ENCODE assay signal across 15 mouse cellular contexts in genomic region chr11:53097331-53097730, GRCm38 (mm10).
DNase-seq lines count a peak whose midpoint lies in the region; ATAC-seq lines count a peak whose summit lies in the region.
"Had no signal": no experiment of that assay in that cellular context is flagged by ENCODE, and none has a peak within 500 bp of the region (broad histone marks: within the 10 kb centered on the region; RNA-seq: fewer than 3 reads in every experiment).

No protein-coding gene starts in this region.

- H3K9me3 ChIP-seq in hindbrain, embryonic 16.5 days (ENCODE audit: control insufficient read depth, low read length): no peaks in the 10 kb centered on the region
- H3K9me3 ChIP-seq in heart, embryonic 12.5 days (replicated peaks): no peaks in the 10 kb centered on the region
- H3K9me3 ChIP-seq: intestine, embryonic 15.5 days; limb, embryonic 15.5 days had no signal

- H3K9ac ChIP-seq in hindbrain, embryonic 16.5 days (ENCODE audit: low read depth, low read length): no peak overlapping the region
- H3K9ac ChIP-seq in heart, embryonic 12.5 days: no peak overlapping the region
- H3K9ac ChIP-seq: forebrain, postnatal 0 days; intestine, embryonic 15.5 days; limb, embryonic 15.5 days had no signal

- no peak overlapping the region for H3K27ac ChIP-seq in hindbrain, embryonic 16.5 days (ENCODE audit: low read depth, low read length)
- H3K27ac ChIP-seq in heart, embryonic 12.5 days (ENCODE audit: poor library complexity, severe bottlenecking): no peak overlapping the region
- H3K27ac ChIP-seq: intestine, embryonic 15.5 days; limb, embryonic 15.5 days had no signal

- H3K4me3 ChIP-seq in hindbrain, embryonic 16.5 days (ENCODE audit: low read length): no peak overlapping the region
- no peak overlapping the region for H3K4me3 ChIP-seq in heart, embryonic 12.5 days
- H3K4me3 ChIP-seq: intestine, embryonic 15.5 days; limb, embryonic 15.5 days had no signal

- H3K27me3 ChIP-seq in hindbrain, embryonic 16.5 days (replicated peaks; ENCODE audit: control insufficient read depth, insufficient read depth, low read length): no peaks in the 10 kb centered on the region
- no peaks in the 10 kb centered on the region for H3K27me3 ChIP-seq in heart, embryonic 12.5 days (replicated peaks)
- H3K27me3 ChIP-seq: intestine, embryonic 15.5 days had no signal

- intact Hi-C loops in left cerebral cortex, postnatal 14 days (cut with DNase I): no loop called here

- H3K36me3 ChIP-seq in hindbrain, embryonic 16.5 days (ENCODE audit: control insufficient read depth, insufficient read depth, low read length): no peaks in the 10 kb centered on the region
- no peaks in the 10 kb centered on the region for H3K36me3 ChIP-seq in heart, embryonic 12.5 days
- H3K36me3 ChIP-seq: intestine, embryonic 15.5 days; limb, embryonic 15.5 days had no signal

- no peak overlapping the region for H3K4me2 ChIP-seq in hindbrain, embryonic 16.5 days (ENCODE audit: low read length)
- H3K4me2 ChIP-seq in heart, embryonic 12.5 days: no peak overlapping the region
- H3K4me2 ChIP-seq: intestine, embryonic 15.5 days; limb, embryonic 15.5 days had no signal

- no peaks in the 10 kb centered on the region; the same call in 1 of the 2 replicates for H3K4me1 ChIP-seq in hindbrain, embryonic 16.5 days (ENCODE audit: control insufficient read depth, insufficient read depth, low read depth, low read length)
- peaks cover 27% of the 10 kb centered on the region for H3K4me1 ChIP-seq in heart, embryonic 12.5 days (replicated peaks)

- DNase-seq in frontal cortex, postnatal 25 days (ENCODE audit: low spot score in 2 of 2): peak; percentile 22 to 34
- peak; percentile 76 to 78 for DNase-seq in layer of hippocampus, adult 8-10 months (ENCODE audit: low spot score in 2 of 2)
- peak; percentile 48 to 64 for DNase-seq in left cerebral cortex, postnatal 14 days (ENCODE audit: low spot score in 2 of 2)
- DNase-seq in telencephalon, adult 2 months (ENCODE audit: low read depth, low spot score): peak; percentile 69
- DNase-seq: adrenal gland, postnatal 14 days; forebrain, postnatal 0 days; heart, adult 18-20 months; heart, postnatal 14 days; kidney, postnatal 10 days; lung, adult 2 months had no signal

- ATAC-seq in hindbrain, embryonic 16.5 days: no peak
- ATAC-seq in megakaryocyte-erythroid progenitor cell, adult 5-6 weeks (replicated peaks; ENCODE audit: low FRiP score, low TSS enrichment, poor library complexity, severe bottlenecking): no peak
- no peak for ATAC-seq in heart, embryonic 12.5 days (ENCODE audit: insufficient number of reproducible peaks, low FRiP score)
- ATAC-seq: forebrain, postnatal 0 days; intestine, embryonic 15.5 days had no signal

- WGBS in hindbrain, embryonic 16.5 days: 78% methylated on average over 8 of the region's 8 CpGs
- WGBS in heart, embryonic 12.5 days: 88% methylated on average over 8 of the region's 8 CpGs
